Mouse (Mus musculus) neutrophil, adult 5-6 weeks (primary cell): ENCODE data around the gene Tbc1d14. TPM values are rescaled to one million over a fixed set of nuclear protein-coding genes. Genes with fewer than 3 reads are reported as not detected.

ENCODE experiments used
- ATAC-seq: fragments of 151-379, 151-347 bp; 2 replicates; pipeline ENCODE4 v1.8.0; 2017; ENCODE audit warnings: mild to moderate bottlenecking, moderate TSS enrichment; ENCODE audit not compliant: insufficient number of reproducible peaks, poor library complexity, low FRiP score, severe bottlenecking; ENCODE audit errors: extremely low read depth
- total RNA-seq: library from RNA; stranded (forward); fragments of 200-1000 nt; gene quantifications from 2 replicates; pipeline ENCODE4 v1.2.3, GENCODE M21; 2017

The Tbc1d14 gene
- total RNA-seq, 1 experiment from 2014 or later, result 141 TPM

- ATAC-seq, result no peak
Observed at GRCm38 (mm10) chr5:36581259-36581923, 11.7 kb downstream of the Tbc1d14 start.

- ATAC-seq, result no peak
Observed at GRCm38 (mm10) chr5:36579967-36580366, 13.1 kb downstream of the Tbc1d14 start.

- no peak for ATAC-seq
Observed at GRCm38 (mm10) chr5:36578982-36579381, 14.1 kb downstream of the Tbc1d14 start.

- ATAC-seq, result no peak
Observed at GRCm38 (mm10) chr5:36576457-36576856, 16.6 kb downstream of the Tbc1d14 start.

- no peak for ATAC-seq
Observed at GRCm38 (mm10) chr5:36575745-36576144, 17.3 kb downstream of the Tbc1d14 start.

DNA sequence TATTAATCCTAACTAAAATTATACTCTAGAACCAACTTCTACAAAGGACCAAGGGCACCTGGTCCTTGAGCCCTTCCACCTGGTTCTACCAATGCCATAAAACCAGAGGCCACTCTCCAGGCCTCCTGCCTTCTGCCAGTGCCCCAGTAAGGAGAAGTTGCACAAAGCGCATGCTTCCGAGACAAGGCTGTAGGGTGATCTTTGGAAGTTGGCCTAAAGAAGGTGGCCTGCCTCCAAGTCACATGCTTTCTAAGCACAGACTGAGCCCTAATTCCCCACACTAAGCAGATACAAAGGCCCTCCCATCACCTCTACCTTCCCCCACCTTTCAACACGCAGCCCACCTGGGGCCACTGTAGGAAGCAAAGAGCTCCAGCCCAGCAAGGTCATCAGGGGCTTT lies 17.8 kb downstream of the Tbc1d14 start:
- ATAC-seq, result no peak

DNA sequence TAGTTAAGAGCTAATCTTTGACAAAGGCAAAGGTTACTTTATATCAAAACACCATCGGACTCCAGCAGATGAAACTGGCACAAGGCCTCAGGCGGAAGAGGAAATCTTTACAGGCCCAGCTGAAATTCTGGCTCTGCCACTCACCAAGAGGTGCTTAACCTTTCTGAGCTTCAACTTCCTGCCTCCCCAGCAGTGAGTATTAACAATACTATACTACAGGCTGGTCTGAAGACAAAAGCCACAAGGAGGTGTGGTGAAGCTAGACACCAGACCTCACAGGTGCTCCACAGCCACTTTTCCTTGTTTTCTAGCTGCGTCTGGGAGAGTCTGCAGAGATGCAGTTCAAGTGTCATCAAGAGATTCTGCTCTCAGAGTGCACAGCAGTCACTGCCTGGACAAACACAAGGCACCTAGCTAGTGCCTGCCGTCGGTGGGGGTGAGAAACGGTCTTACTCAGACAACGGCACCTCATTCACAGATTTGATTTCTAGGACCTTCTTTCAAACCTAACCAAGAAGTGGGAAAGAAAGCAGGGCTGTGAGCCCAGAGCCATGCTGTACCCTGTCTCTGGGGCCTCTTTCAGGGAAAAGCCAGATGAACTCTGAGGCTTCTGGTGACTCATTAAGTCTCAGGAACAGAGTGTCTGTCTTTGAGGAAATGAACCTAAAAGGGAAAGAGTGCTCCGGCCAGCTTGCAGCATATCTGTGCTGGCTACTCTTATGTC lies 18.8 kb downstream of the Tbc1d14 start:
- peak; percentile 17; the same call in 1 of the 2 replicates for ATAC-seq

GRCm38 (mm10) chr5:36573354-36573753 lies 19.7 kb downstream of the Tbc1d14 start:
- ATAC-seq, result no peak

DNA sequence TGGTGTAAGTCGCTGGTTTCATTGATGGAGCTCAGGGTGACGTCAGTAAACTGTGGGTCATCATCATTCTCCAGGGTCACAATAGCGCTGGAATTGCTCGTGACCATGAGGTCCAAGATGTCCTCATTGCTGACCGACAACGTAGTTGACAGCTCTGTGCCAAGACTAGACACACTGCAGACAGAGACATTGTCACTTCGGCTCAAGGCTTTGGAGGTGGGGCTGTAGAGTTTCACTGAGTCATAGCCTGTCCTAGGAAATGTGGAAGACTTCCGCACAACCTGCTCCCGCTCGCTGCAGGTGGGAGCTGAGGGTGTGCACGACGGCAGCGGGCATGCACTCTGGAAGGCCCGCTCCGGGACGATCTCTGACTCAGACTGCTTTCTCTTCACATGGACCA lies 21.7 kb downstream of the Tbc1d14 start:
- no peak for ATAC-seq

- no peak for ATAC-seq
Observed at GRCm38 (mm10) chr5:36570546-36571245, 22.4 kb downstream of the Tbc1d14 start.

- ATAC-seq, result no peak
Observed at GRCm38 (mm10) chr5:36570098-36570497, 23.0 kb downstream of the Tbc1d14 start.

- ATAC-seq, result no peak
Observed at GRCm38 (mm10) chr5:36568118-36568517, 25.0 kb downstream of the Tbc1d14 start.

DNA sequence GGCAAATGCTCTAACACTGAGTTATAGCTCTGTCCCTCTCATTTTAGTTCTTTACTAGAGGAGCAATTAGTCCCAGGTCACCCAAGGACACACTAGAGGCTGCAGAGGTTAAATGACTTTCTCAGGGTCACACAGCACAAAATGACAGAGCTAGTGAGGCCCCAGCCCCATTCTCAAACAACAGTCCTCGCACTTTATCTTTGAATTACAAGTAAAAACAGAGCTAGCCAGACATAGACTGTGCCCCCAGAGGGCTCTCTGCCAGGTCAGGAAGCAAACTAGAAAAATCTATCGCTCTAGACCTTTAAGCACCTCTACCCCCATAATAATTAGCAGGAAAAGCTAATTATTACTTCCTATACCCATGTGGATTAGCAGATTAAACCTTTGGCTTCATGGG lies 25.4 kb downstream of the Tbc1d14 start:
- no peak for ATAC-seq

- no peak for ATAC-seq
Observed at GRCm38 (mm10) chr5:36564530-36564929, 28.5 kb downstream of the Tbc1d14 start.

GRCm38 (mm10) chr5:36563741-36564140 lies 29.3 kb downstream of the Tbc1d14 start:
- ATAC-seq, result peak; percentile 33; the same call in 1 of the 2 replicates

DNA sequence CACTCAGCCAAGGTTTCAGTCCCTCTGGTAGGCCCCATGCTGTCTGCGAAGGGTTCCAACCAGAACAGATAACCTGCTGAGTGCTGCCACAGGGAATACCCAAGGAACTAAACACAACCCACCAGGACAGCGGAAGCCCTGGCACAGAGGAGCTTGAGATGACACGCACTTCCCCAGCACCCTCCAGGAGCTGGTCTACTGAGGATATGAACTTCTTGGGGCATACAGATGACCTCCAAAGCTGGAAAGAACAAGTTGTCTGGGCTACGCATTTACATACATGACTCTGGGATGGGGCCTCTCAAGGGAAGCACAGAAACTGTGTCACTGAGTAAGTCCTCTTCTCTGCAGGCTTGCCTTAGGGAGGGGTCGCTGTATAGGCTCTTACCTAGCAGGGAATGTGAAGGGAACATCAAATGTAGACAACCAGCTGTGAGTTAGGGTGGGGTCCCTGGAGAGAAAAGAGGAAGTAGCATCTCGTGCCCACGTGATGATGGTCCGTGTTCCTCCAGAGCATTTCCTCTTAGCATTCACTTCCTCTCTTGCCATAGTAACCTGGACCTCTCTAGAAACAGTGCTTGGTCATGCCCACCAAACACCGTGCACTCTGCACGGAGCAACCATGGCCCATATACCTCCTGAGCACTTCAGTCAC lies 30.2 kb downstream of the Tbc1d14 start:
- peak; percentile 91 for ATAC-seq

DNA sequence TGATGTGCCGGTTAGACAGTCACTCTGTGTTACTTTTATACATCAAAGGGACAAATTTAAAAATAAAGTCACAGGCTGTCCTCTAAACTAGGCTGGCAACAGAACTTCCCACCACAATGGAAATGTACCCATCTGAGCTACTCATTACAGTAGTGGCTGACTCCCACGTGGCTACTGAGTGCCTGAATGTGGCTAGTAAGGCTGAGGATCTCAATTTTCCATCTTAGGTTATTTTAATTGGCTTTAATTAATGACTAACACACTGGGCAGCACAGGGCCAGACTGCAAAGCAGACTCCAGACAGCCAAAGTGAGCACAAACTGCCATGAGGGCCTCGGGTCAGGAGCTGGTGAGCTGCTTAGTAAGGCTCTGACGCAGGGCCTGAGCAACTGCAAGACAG lies 31.6 kb downstream of the Tbc1d14 start:
- no peak for ATAC-seq

- ATAC-seq, result no peak
Observed at GRCm38 (mm10) chr5:36560490-36560889, 32.6 kb downstream of the Tbc1d14 start.

- ATAC-seq, result no peak
Observed at GRCm38 (mm10) chr5:36559510-36560235, 33.4 kb downstream of the Tbc1d14 start.
